29 mouse cellular contexts compared by ENCODE assay signal in the genomic region with DNA sequence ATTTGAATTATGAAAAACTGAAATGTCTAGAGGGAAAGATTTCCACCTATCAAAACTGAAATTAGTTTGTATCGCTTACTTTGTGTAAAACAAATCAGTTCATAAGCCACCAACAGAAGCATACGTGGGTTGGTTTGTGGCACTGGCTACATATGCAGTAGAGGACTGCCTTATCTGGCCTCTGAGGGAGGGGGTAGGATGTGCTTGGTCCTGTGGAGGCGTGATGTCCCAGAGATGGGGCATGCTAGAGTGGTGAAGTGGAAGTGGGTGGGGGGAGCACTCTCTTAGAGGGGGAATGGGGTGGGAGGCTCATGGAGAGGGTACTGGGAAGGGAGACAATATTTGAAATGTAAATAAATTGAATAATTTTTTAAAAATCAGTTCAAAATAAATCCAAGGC. TPM values are rescaled to one million over a fixed set of nuclear protein-coding genes. Genes with fewer than 3 reads are reported as not detected.
"Had no signal": no experiment of that assay in that cellular context is flagged by ENCODE, and none has a peak within 500 bp of the region (broad histone marks: within the 10 kb centered on the region; RNA-seq: fewer than 3 reads in every experiment).

No protein-coding gene starts in this region.

- ATAC-seq: hindbrain, embryonic 16.5 days; inflammation-experienced regulatory T-cells, adult 6 months; intestine, embryonic 15.5 days; intestine, postnatal 0 days had no signal

- H3K36me3 ChIP-seq: heart, embryonic 10.5 days; heart, embryonic 12.5 days; hindbrain, embryonic 10.5 days; hindbrain, embryonic 12.5 days; intestine, embryonic 15.5 days; limb, embryonic 10.5 days; limb, embryonic 12.5 days; liver, embryonic 13.5 days; liver, embryonic 15.5 days had no signal

- H3K9ac ChIP-seq: heart, embryonic 12.5 days; hindbrain, embryonic 12.5 days; hindbrain, embryonic 14.5 days; intestine, embryonic 15.5 days; limb, embryonic 12.5 days; liver, embryonic 13.5 days; liver, embryonic 15.5 days had no signal

- H3K4me1 ChIP-seq: heart, embryonic 10.5 days; heart, embryonic 12.5 days; hindbrain, embryonic 10.5 days; hindbrain, embryonic 12.5 days; intestine, embryonic 15.5 days; limb, embryonic 10.5 days; limb, embryonic 12.5 days; liver, embryonic 13.5 days; liver, embryonic 15.5 days had no signal

- H3K27me3 ChIP-seq: heart, embryonic 12.5 days; hindbrain, embryonic 12.5 days; intestine, embryonic 15.5 days; limb, embryonic 12.5 days; liver, embryonic 13.5 days; liver, embryonic 15.5 days had no signal

- H3K4me2 ChIP-seq: heart, embryonic 12.5 days; hindbrain, embryonic 12.5 days; hindbrain, embryonic 14.5 days; intestine, embryonic 15.5 days; limb, embryonic 12.5 days; liver, embryonic 11.5 days; liver, embryonic 13.5 days; liver, embryonic 15.5 days had no signal

- H3K4me3 ChIP-seq: gastrocnemius, adult 2 months; heart, embryonic 10.5 days; heart, embryonic 12.5 days; hindbrain, embryonic 10.5 days; hindbrain, embryonic 12.5 days; intestine, embryonic 15.5 days; layer of hippocampus, adult 2 months; left cerebral cortex, adult 2 months; limb, embryonic 10.5 days; limb, embryonic 12.5 days; liver, embryonic 13.5 days; liver, embryonic 15.5 days had no signal

- DNase-seq: gastrocnemius, adult 2 months; gastrocnemius, postnatal 10 days; gastrocnemius, postnatal 25 days; heart, adult 18-20 months; heart, postnatal 10 days; heart, postnatal 4 days; kidney, adult 18-20 months; kidney, adult 8-10 months; kidney, postnatal 10 days; kidney, postnatal 25 days; kidney, postnatal 4 days; liver; liver, embryonic 13.5 days had no signal

- H3K9me3 ChIP-seq: heart, embryonic 10.5 days; heart, embryonic 12.5 days; hindbrain, embryonic 10.5 days; hindbrain, embryonic 12.5 days; intestine, embryonic 15.5 days; limb, embryonic 10.5 days; liver, embryonic 13.5 days; liver, embryonic 15.5 days had no signal

- H3K27ac ChIP-seq: gastrocnemius, adult 2 months; heart, embryonic 10.5 days; hindbrain, embryonic 10.5 days; hindbrain, embryonic 12.5 days; hindbrain, embryonic 14.5 days; intestine, embryonic 15.5 days; layer of hippocampus, adult 2 months; left cerebral cortex, adult 2 months; limb, embryonic 10.5 days; limb, embryonic 12.5 days; liver, embryonic 13.5 days; liver, embryonic 15.5 days had no signal

RNA-seq across cellular contexts. Expression of a gene that starts 2.5 kb away (rescaled TPM):
- total RNA-seq: granulocyte monocyte progenitor cell, adult 5-6 weeks had no signal
- polyA plus RNA-seq: heart, embryonic 10.5 days; heart, embryonic 12.5 days; inflammation-experienced regulatory T-cells, adult 6 months; liver, embryonic 11.5 days had no signal
